Mouse (Mus musculus): Measurements from ENCODE around the gene Hmg20a.

GRCm38 (mm10) chr9:56482623-56483022, 64.2 kb downstream of the Hmg20a start:
- TF ChIP-seq CTCF (IDR thresholded peaks at IDR 0.05; ENCODE audit: low read depth) (no peak), EP300 (IDR thresholded peaks at IDR 0.05; ENCODE audit: low read depth) (no peak)
